Comparison of ENCODE assay signal across 7 mouse cellular contexts in the genomic region with DNA sequence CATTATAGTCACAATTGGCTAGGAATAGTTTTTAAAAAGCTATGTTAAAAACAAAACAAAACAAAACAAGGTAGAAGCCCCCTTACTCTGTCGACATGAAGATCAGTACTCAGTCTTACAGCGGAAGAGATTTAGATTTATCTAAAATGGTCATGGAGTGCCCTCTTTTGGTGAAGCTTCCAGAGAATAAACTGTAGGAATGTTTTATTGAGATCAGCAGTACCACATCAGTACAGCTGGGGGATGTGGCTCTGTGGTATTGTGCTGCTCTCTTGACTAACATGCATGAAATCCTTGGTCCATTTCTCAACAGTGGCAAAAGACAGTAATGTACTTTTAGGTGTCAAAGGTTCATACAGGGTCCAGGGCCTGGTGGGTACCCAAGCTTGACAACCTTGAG. TPM values are rescaled to one million over a fixed set of nuclear protein-coding genes. Genes with fewer than 3 reads are reported as not detected.
DNase-seq lines count a peak whose midpoint lies in the region; ATAC-seq lines count a peak whose summit lies in the region.

No protein-coding gene starts in this region.

- ATAC-seq in kidney, embryonic 14.5 days (ENCODE audit: low FRiP score, low TSS enrichment) = peak; percentile 44; the same call in 1 of the 2 replicates

- no peak overlapping the region for H3K4me2 ChIP-seq in kidney, embryonic 14.5 days (replicated peaks; ENCODE audit: low read depth, low read length)

- H3K4me1 ChIP-seq in kidney, embryonic 14.5 days (ENCODE audit: control insufficient read depth, insufficient read depth, low read length) = no peaks in the 10 kb centered on the region

- H3K9ac ChIP-seq in kidney, embryonic 14.5 days (ENCODE audit: low read depth, low read length) = no peak overlapping the region

- no peak overlapping the region for H3K27ac ChIP-seq in kidney, embryonic 14.5 days (ENCODE audit: low read depth, low read length)

- 34% methylated on average over 2 of the region's 2 CpGs for WGBS in kidney, embryonic 14.5 days

- no peak overlapping the region for H3K4me3 ChIP-seq in kidney, embryonic 14.5 days (ENCODE audit: low read length)

- no peak for DNase-seq in kidney, adult 18-20 months
- DNase-seq in ES-CJ7 (ENCODE audit: low read depth, low spot score) (peak; percentile 59), ZHBTc4 (ENCODE audit: low read depth, low spot score) (peak; percentile 55)
- DNase-seq in lung, postnatal 14 days = peak; percentile 7
- no peak for DNase-seq in T-cell, adult 2 months (ENCODE audit: low spot score)
- DNase-seq in right cerebral cortex, postnatal 10 days (ENCODE audit: low spot score in 2 of 2) = no peak

- no peaks in the 10 kb centered on the region for H3K9me3 ChIP-seq in kidney, embryonic 14.5 days (ENCODE audit: control insufficient read depth, low read length)

- no peaks in the 10 kb centered on the region for H3K27me3 ChIP-seq in kidney, embryonic 14.5 days (ENCODE audit: control insufficient read depth, insufficient read depth, low read length)

- no peaks in the 10 kb centered on the region for H3K36me3 ChIP-seq in kidney, embryonic 14.5 days (ENCODE audit: control insufficient read depth, insufficient read depth, low read length)

RNA-seq across cellular contexts. Expression of gene Zfp949, which starts 5.0 kb away (rescaled TPM):
- 7.4 and 9.0 TPM in 2 replicates for polyA plus RNA-seq in kidney, embryonic 14.5 days (2014; fragmentation: Nextera tagmentation; extraction: Ambion mirVana)

RNA-seq across cellular contexts. Expression of gene Trim43a, which starts 37.9 kb away (rescaled TPM):
- polyA plus RNA-seq in kidney, embryonic 14.5 days (2014; fragmentation: Nextera tagmentation; extraction: Ambion mirVana) = not detected in 2 replicates

Comparison
In these comparisons a context has a peak if more than half of its experiments do, and no peak if none do; other contexts are left out.
1. DNase-seq: peak in ES-CJ7 (single experiment), ZHBTc4 (single experiment) and lung, postnatal 14 days (single experiment); none in kidney, adult 18-20 months (single experiment), T-cell, adult 2 months (single experiment) and right cerebral cortex, postnatal 10 days (0 of 2).